ENCODE assay signal across 8 mouse cellular contexts in the genomic region with DNA sequence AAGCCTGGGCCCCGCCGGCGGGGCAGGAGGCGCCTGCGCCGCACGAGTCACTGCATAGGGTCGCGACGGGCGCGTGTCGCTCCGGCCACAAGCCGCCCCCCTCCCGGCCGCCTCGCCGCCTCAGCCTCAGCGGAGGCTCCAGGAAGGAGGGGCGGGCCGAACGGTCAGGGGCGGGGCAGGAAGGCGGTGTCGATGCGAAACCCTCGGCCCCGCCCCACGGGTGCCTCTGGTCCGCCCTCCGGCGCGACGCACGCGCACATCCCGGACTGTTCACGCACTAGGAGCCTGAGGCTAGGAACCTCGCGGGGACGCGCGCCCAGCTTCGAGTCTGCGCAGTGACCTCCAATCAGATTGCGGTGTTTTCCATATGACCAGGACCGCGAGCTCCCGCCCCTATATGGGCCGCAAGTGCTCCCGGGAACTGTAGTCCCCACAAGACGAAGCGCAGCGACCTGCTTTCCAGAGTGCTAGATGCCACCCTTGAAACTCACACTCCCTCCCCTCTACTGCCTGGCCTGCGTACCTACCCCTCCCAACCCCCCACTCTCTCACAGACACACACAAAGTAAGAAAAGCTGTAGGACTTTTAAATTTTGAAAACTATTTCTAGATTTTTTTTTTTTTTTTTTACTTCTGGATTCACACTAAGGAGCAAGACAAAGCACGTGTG. TPM values are rescaled to one million over a fixed set of nuclear protein-coding genes. Genes with fewer than 3 reads are reported as not detected.
DNase-seq lines count a peak whose midpoint lies in the region; ATAC-seq and TF ChIP-seq lines count a peak whose summit lies in the region.

A gene (minus strand): TSS at position 434 of the 670 bp plus-strand sequence.

- peak; percentile 99 to 100 for DNase-seq in heart, postnatal 10 days
- peak; percentile 96 for DNase-seq in large intestine, adult 2 months (ENCODE audit: low read depth, low spot score)
- peak; percentile 100 for DNase-seq in liver, postnatal 0 days
- peak; percentile 99 for DNase-seq in testis, postnatal 10 days (ENCODE audit: low spot score)

- TF ChIP-seq EP300 in ES-Bruce4 (IDR thresholded peaks at IDR 0.05; ENCODE audit: insufficient read depth, low read depth, low read length) = no peak
- no peak for TF ChIP-seq EP300 in liver, postnatal 0 days (IDR thresholded peaks at IDR 0.05; ENCODE audit: low read depth)

- H3K27me3 ChIP-seq in ES-Bruce4 (ENCODE audit: control insufficient read depth, insufficient read depth, low read length, poor library complexity, severe bottlenecking) = no peaks in the 10 kb centered on the region
- no peaks in the 10 kb centered on the region for H3K27me3 ChIP-seq in forebrain, embryonic 13.5 days
- H3K27me3 ChIP-seq in liver, postnatal 0 days (ENCODE audit: insufficient read depth, low read length) = no peaks in the 10 kb centered on the region
- H3K27me3 ChIP-seq in neural tube, embryonic 14.5 days (ENCODE audit: control insufficient read depth, insufficient read depth, low read length) = no peaks in the 10 kb centered on the region

- intact Hi-C loops in heart, postnatal 10 days (cut with DNase I) = no loop called here

- H3K36me3 ChIP-seq in ES-Bruce4 (ENCODE audit: control insufficient read depth, insufficient read depth, low read length, poor library complexity, severe bottlenecking) = no peaks in the 10 kb centered on the region
- H3K36me3 ChIP-seq in forebrain, embryonic 13.5 days (ENCODE audit: poor library complexity, severe bottlenecking) = no peaks in the 10 kb centered on the region
- H3K36me3 ChIP-seq in liver, postnatal 0 days (replicated peaks; ENCODE audit: insufficient read depth, low read length) = no peaks in the 10 kb centered on the region
- H3K36me3 ChIP-seq in neural tube, embryonic 14.5 days (ENCODE audit: control insufficient read depth, insufficient read depth, low read length) = no peaks in the 10 kb centered on the region

- ATAC-seq in cerebellum, adult (ENCODE audit: insufficient number of reproducible peaks, low FRiP score, low TSS enrichment) = peak; percentile 97
- ATAC-seq in forebrain, embryonic 13.5 days = peak; percentile 99
- peak; percentile 99 for ATAC-seq in liver, postnatal 0 days
- peak; percentile 98 for ATAC-seq in neural tube, embryonic 14.5 days (ENCODE audit: low read depth)

- peak within 1 kb of the TSS; percentile 77 for H3K9ac ChIP-seq in ES-Bruce4 (ENCODE audit: low read depth, poor library complexity, severe bottlenecking)
- H3K9ac ChIP-seq in forebrain, embryonic 13.5 days = peak within 1 kb of the TSS; percentile 91
- H3K9ac ChIP-seq in liver, postnatal 0 days (replicated peaks) = peak within 1 kb of the TSS; percentile 93
- H3K9ac ChIP-seq in neural tube, embryonic 14.5 days (replicated peaks; ENCODE audit: low read depth, low read length) = peak within 1 kb of the TSS; percentile 86

- no peaks in the 10 kb centered on the region for H3K9me3 ChIP-seq in ES-Bruce4 (replicated peaks; ENCODE audit: control insufficient read depth, insufficient read depth, low read length, poor library complexity, severe bottlenecking)
- H3K9me3 ChIP-seq in forebrain, embryonic 13.5 days (replicated peaks) = no peaks in the 10 kb centered on the region
- no peaks in the 10 kb centered on the region for H3K9me3 ChIP-seq in liver, postnatal 0 days (ENCODE audit: low read length)
- no peaks in the 10 kb centered on the region for H3K9me3 ChIP-seq in neural tube, embryonic 14.5 days (ENCODE audit: control insufficient read depth, low read length)

- peak within 1 kb of the TSS; percentile 81 for H3K4me3 ChIP-seq in ES-Bruce4 (ENCODE audit: low read depth, low read length)
- peak within 1 kb of the TSS; percentile 90 for H3K4me3 ChIP-seq in forebrain, embryonic 13.5 days
- peak within 1 kb of the TSS; percentile 87 for H3K4me3 ChIP-seq in liver, postnatal 0 days (ENCODE audit: low read depth, low read length)
- H3K4me3 ChIP-seq in neural tube, embryonic 14.5 days (ENCODE audit: low read depth, low read length) = peak within 1 kb of the TSS; percentile 83

- H3K27ac ChIP-seq in ES-Bruce4 (ENCODE audit: insufficient read depth, low read length) = no peak within 1 kb of the TSS
- H3K27ac ChIP-seq in forebrain, embryonic 13.5 days = peak within 1 kb of the TSS; percentile 31; the same call in 1 of the 2 replicates
- peak within 1 kb of the TSS; percentile 87 for H3K27ac ChIP-seq in liver, postnatal 0 days (ENCODE audit: low read depth)
- peak within 1 kb of the TSS; percentile 46; the same call in 1 of the 2 replicates for H3K27ac ChIP-seq in neural tube, embryonic 14.5 days (ENCODE audit: low read depth, low read length)

- TF ChIP-seq CTCF in ES-Bruce4 (IDR thresholded peaks at IDR 0.05; ENCODE audit: low read depth, low read length) = no peak
- TF ChIP-seq CTCF in liver, postnatal 0 days (IDR thresholded peaks at IDR 0.05; ENCODE audit: low read depth) = no peak

- peak within 1 kb of the TSS; percentile 78 for H3K4me2 ChIP-seq in forebrain, embryonic 13.5 days
- peak within 1 kb of the TSS; percentile 76 for H3K4me2 ChIP-seq in liver, postnatal 0 days (ENCODE audit: low read depth, low read length)
- H3K4me2 ChIP-seq in neural tube, embryonic 14.5 days (ENCODE audit: low read depth, low read length) = peak within 1 kb of the TSS; percentile 73

- peak; percentile 27 for TF ChIP-seq POLR2A in ES-Bruce4 (IDR thresholded peaks at IDR 0.05; ENCODE audit: insufficient read depth, low read length)

- WGBS in forebrain, embryonic 13.5 days = 1% methylated on average over 47 of the region's 57 CpGs
- under 1% methylated on average over 54 of the region's 57 CpGs for WGBS in large intestine, adult 2 months
- WGBS in liver, postnatal 0 days (ENCODE audit: insufficient replicate concordance) = 1% methylated on average over 44 of the region's 57 CpGs
- under 1% methylated on average over 56 of the region's 57 CpGs for WGBS in neural tube, embryonic 14.5 days

- H3K4me1 ChIP-seq in ES-Bruce4 (ENCODE audit: control insufficient read depth, insufficient read depth, low read length) = no peaks in the 10 kb centered on the region
- peaks cover 16% of the 10 kb centered on the region for H3K4me1 ChIP-seq in forebrain, embryonic 13.5 days
- peaks cover 19% of the 10 kb centered on the region for H3K4me1 ChIP-seq in liver, postnatal 0 days (ENCODE audit: insufficient read depth)
- peaks cover 6% of the 10 kb centered on the region; the same call in 1 of the 2 replicates for H3K4me1 ChIP-seq in neural tube, embryonic 14.5 days (ENCODE audit: control insufficient read depth, insufficient read depth, low read length)

RNA-seq across cellular contexts. Expression of the gene that starts here (rescaled TPM):
- 26.3 and 26.6 TPM in 2 replicates for polyA plus RNA-seq in ES-Bruce4 (2011; ENCODE audit: insufficient read depth, insufficient read length, low read depth, missing spikeins)
- 12.8 and 13.8 TPM in 2 replicates for polyA plus RNA-seq in forebrain, embryonic 13.5 days (2015; fragmentation: Nextera tagmentation; extraction: Ambion mirVana)
- 10 to 100 TPM; 32.1 to 32.7 TPM for total RNA-seq in heart, postnatal 10 days (2021)
- polyA plus RNA-seq in large intestine, adult 2 months (2012; rRNA removed) = 10.7 and 17.0 TPM in 2 replicates
- polyA plus RNA-seq in liver, postnatal 0 days (2015; fragmentation: Nextera tagmentation; extraction: Ambion mirVana) = 3.7 and 4.1 TPM in 2 replicates
- 15.2 and 16.1 TPM in 2 replicates for polyA plus RNA-seq in neural tube, embryonic 14.5 days (2014; fragmentation: Nextera tagmentation; extraction: Ambion mirVana)
